Mouse (Mus musculus) ES-Bruce4 (cell line): ENCODE results near the gene Pagr1a.

Experiments
- CTCF ChIP-seq: IDR thresholded peaks from one replicate; pipeline ENCODE4 v1.8.1; 2011; ENCODE audit warnings: low read depth, low read length
- EP300 ChIP-seq: IDR thresholded peaks from 2 replicates; pipeline ENCODE4 v1.6.1; 2011; ENCODE audit warnings: low read depth, low read length; ENCODE audit not compliant: insufficient read depth
- POLR2A ChIP-seq: IDR thresholded peaks from one replicate; pipeline ENCODE4 v1.8.1; 2011; ENCODE audit warnings: low read length; ENCODE audit not compliant: insufficient read depth

GRCm38 (mm10) chr7:127026161-127026600 lies 9.0 kb upstream of the Pagr1a start:
- no peak for TF ChIP-seq POLR2A
- TF ChIP-seq CTCF = no peak
- no peak for TF ChIP-seq EP300
